9 mouse cellular contexts compared by ENCODE assay signal in genomic region chr5:139324691-139325394, GRCm38 (mm10). TPM values are rescaled to one million over a fixed set of nuclear protein-coding genes. Genes with fewer than 3 reads are reported as not detected.
DNase-seq lines count a peak whose midpoint lies in the region; ATAC-seq and TF ChIP-seq lines count a peak whose summit lies in the region.
"Had no signal": no experiment of that assay in that cellular context is flagged by ENCODE, and none has a peak within 500 bp of the region (broad histone marks: within the 10 kb centered on the region; RNA-seq: fewer than 3 reads in every experiment).

No protein-coding gene starts in this region.

- H3K36me3 ChIP-seq in lung, embryonic 14.5 days (ENCODE audit: insufficient read depth): no peaks in the 10 kb centered on the region
- no peaks in the 10 kb centered on the region for H3K36me3 ChIP-seq in neural tube, embryonic 14.5 days (ENCODE audit: control insufficient read depth, insufficient read depth, low read length)

- peak; percentile 42; the same call in 1 of the 2 replicates for ATAC-seq in lung, embryonic 14.5 days (ENCODE audit: insufficient read depth)
- peak; percentile 62 for ATAC-seq in neural tube, embryonic 14.5 days (ENCODE audit: low read depth)

- peaks cover 32% of the 10 kb centered on the region for H3K27me3 ChIP-seq in lung, embryonic 14.5 days (ENCODE audit: insufficient read depth, low read length)
- H3K27me3 ChIP-seq in neural tube, embryonic 14.5 days (ENCODE audit: control insufficient read depth, insufficient read depth, low read length): peaks cover 21% of the 10 kb centered on the region

- peak overlapping the region; percentile 97 for H3K4me2 ChIP-seq in lung, embryonic 14.5 days
- peak overlapping the region; percentile 80 for H3K4me2 ChIP-seq in neural tube, embryonic 14.5 days (ENCODE audit: low read depth, low read length)

- no peak for TF ChIP-seq CTCF in lung, embryonic 14.5 days (IDR thresholded peaks at IDR 0.05; ENCODE audit: low read depth)

- H3K4me3 ChIP-seq in lung, embryonic 14.5 days (ENCODE audit: low read depth, low read length): peak overlapping the region; percentile 56
- peak overlapping the region; percentile 70 for H3K4me3 ChIP-seq in neural tube, embryonic 14.5 days (ENCODE audit: low read depth, low read length)

- peak; percentile 68 for DNase-seq in layer of hippocampus, adult 11-12 months (ENCODE audit: low spot score)
- DNase-seq in layer of hippocampus, adult 8-10 months (ENCODE audit: low spot score in 2 of 2): no peak
- DNase-seq in cerebellum, adult 18-20 months: peak; percentile 80 to 82
- DNase-seq in gastrocnemius, postnatal 25 days: peak; percentile 26
- peak; percentile 36 to 56 for DNase-seq in kidney, postnatal 4 days
- peak; percentile 16 for DNase-seq in lung, embryonic 14.5 days
- no peak for DNase-seq in Muller cell, postnatal 12 days (ENCODE audit: inconsistent ontology term)

- WGBS in lung, embryonic 14.5 days: 2% methylated on average over 52 of the region's 62 CpGs
- 1% methylated on average over 62 of the region's 62 CpGs for WGBS in neural tube, embryonic 14.5 days

- H3K9ac ChIP-seq in lung, embryonic 14.5 days: peak overlapping the region; percentile 62
- H3K9ac ChIP-seq in neural tube, embryonic 14.5 days (replicated peaks; ENCODE audit: low read depth, low read length): peak overlapping the region; percentile 88

- no peaks in the 10 kb centered on the region for H3K9me3 ChIP-seq in lung, embryonic 14.5 days (ENCODE audit: low read depth, low read length)
- no peaks in the 10 kb centered on the region for H3K9me3 ChIP-seq in neural tube, embryonic 14.5 days (ENCODE audit: control insufficient read depth, low read length)

- no peaks in the 10 kb centered on the region; the same call in 1 of the 2 replicates for H3K4me1 ChIP-seq in lung, embryonic 14.5 days (ENCODE audit: insufficient read depth)
- 0 out of 2 replicates have a peak, but pooled peaks cover 3% of the 10 kb centered on the region for H3K4me1 ChIP-seq in neural tube, embryonic 14.5 days (ENCODE audit: control insufficient read depth, insufficient read depth, low read length)

- no peak overlapping the region for H3K27ac ChIP-seq in lung, embryonic 14.5 days (ENCODE audit: low read depth)
- peak overlapping the region; percentile 57 for H3K27ac ChIP-seq in neural tube, embryonic 14.5 days (ENCODE audit: low read depth, low read length)

RNA-seq across cellular contexts. Expression of gene Adap1, which starts 0.6 kb away (rescaled TPM):
- total RNA-seq in layer of hippocampus, adult 8-10 months (2022): 100 to 1,000 TPM; 148 to 186 (median 164) TPM
- 1 to 10 TPM; 1.1 to 1.4 TPM for total RNA-seq in gastrocnemius, postnatal 25 days (2021)
- 3.6 and 4.0 TPM in 2 replicates for polyA plus RNA-seq in lung, embryonic 14.5 days (2014; fragmentation: Nextera tagmentation; extraction: Ambion mirVana)
- 59.9 and 64.6 TPM in 2 replicates for polyA plus RNA-seq in neural tube, embryonic 14.5 days (2014; fragmentation: Nextera tagmentation; extraction: Ambion mirVana)

RNA-seq across cellular contexts. Expression of gene Cox19, which starts 26.4 kb away (rescaled TPM):
- total RNA-seq in layer of hippocampus, adult 8-10 months (2022): 10 to 100 TPM; 59.0 to 75.5 (median 67.5) TPM
- 10 to 100 TPM; 74.4 to 86.5 TPM for total RNA-seq in gastrocnemius, postnatal 25 days (2021)
- polyA plus RNA-seq in lung, embryonic 14.5 days (2014; fragmentation: Nextera tagmentation; extraction: Ambion mirVana): 102 and 106 TPM in 2 replicates
- 108 and 113 TPM in 2 replicates for polyA plus RNA-seq in neural tube, embryonic 14.5 days (2014; fragmentation: Nextera tagmentation; extraction: Ambion mirVana)

RNA-seq across cellular contexts. Expression of gene Cyp2w1, which starts 27.6 kb away (rescaled TPM):
- not detected for total RNA-seq in layer of hippocampus, adult 8-10 months (2022)
- not detected for total RNA-seq in gastrocnemius, postnatal 25 days (2021)
- polyA plus RNA-seq in lung, embryonic 14.5 days (2014; fragmentation: Nextera tagmentation; extraction: Ambion mirVana): not detected in 2 replicates
- not detected in 2 replicates for polyA plus RNA-seq in neural tube, embryonic 14.5 days (2014; fragmentation: Nextera tagmentation; extraction: Ambion mirVana)
- total RNA-seq: adrenal gland, postnatal 36 days had no signal

RNA-seq across cellular contexts. Expression of gene Gpr146, which starts 52.7 kb away (rescaled TPM):
- 10 to 100 TPM; 12.2 to 14.8 (median 13.2) TPM for total RNA-seq in layer of hippocampus, adult 8-10 months (2022)
- 10 to 100 TPM; 23.5 to 23.6 TPM for total RNA-seq in gastrocnemius, postnatal 25 days (2021)
- 3.5 and 4.3 TPM in 2 replicates for polyA plus RNA-seq in lung, embryonic 14.5 days (2014; fragmentation: Nextera tagmentation; extraction: Ambion mirVana)
- polyA plus RNA-seq in neural tube, embryonic 14.5 days (2014; fragmentation: Nextera tagmentation; extraction: Ambion mirVana): 1.8 and 2.2 TPM in 2 replicates

Comparison
In these comparisons a context has a peak if more than half of its experiments do, and no peak if none do; other contexts are left out.
1. DNase-seq: peak in layer of hippocampus, adult 11-12 months (single experiment), cerebellum, adult 18-20 months (2 of 2), gastrocnemius, postnatal 25 days (single experiment), kidney, postnatal 4 days (2 of 2) and lung, embryonic 14.5 days (single experiment); none in layer of hippocampus, adult 8-10 months (0 of 2) and Muller cell, postnatal 12 days (single experiment).
2. RNA of gene Adap1, which starts 0.6 kb away (total RNA-seq): 148 to 186 TPM in layer of hippocampus, adult 8-10 months; 1.1 to 1.4 TPM in gastrocnemius, postnatal 25 days; every median in the first group is over 10 times any median in the second.